Mouse (Mus musculus): ENCODE results near the gene Hoxa7. TPM values are rescaled to one million over a fixed set of nuclear protein-coding genes. Genes with fewer than 3 reads are reported as not detected.

Gene Hoxa7
- total RNA-seq, 1 experiment, result 0.89 TPM

DNA sequence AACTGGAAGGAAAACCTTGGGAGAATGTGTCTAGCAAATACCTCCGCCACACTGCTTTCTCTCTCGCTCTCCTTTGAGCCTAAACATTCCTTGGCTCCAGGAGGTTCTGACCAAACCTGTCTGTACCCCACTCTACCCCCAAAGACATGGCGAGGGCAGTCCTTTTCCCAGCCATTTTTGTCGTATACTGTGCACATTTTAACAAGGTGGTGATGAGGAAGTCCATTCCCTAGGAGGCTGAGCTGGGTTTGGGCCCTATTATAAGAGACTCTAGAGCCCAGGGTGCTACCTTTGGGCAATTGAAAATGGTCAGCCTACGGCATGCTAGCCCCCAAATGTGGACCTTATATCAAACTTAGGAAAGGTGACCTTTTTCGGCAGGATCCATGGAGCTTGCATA lies 14.2 kb upstream of the Hoxa7 start:
- in situ Hi-C loops (cut with MboI; ENCODE audit: low sequenced_read_pairs in 2 of 2, unreplicated experiment in 2 of 2), result no loop called here
- Histone ChIP-seq H3K36me3 (ENCODE audit: control insufficient read depth, insufficient read depth, low read length, poor library complexity, severe bottlenecking) (no peaks in the 10 kb centered on the region), H3K9me3 (ENCODE audit: control insufficient read depth, insufficient read depth, low read depth, low read length) (no peaks in the 10 kb centered on the region), H3K9ac (ENCODE audit: insufficient read depth, low read depth, low read length, poor library complexity, severe bottlenecking) (no peak overlapping the region), H3K4me1 (ENCODE audit: control insufficient read depth in 2 of 2, insufficient read depth in 2 of 2, low read length in 2 of 2, poor library complexity in 1 of 2) (peaks cover 0 to 4% of the 10 kb centered on the region in 2 experiments; a peak in 1 of 4 replicates), H3K27ac (ENCODE audit: insufficient read depth, low read depth, low read length, poor library complexity, severe bottlenecking) (no peak overlapping the region), H3K4me3 (ENCODE audit: insufficient read depth in 1 of 2, low read depth in 1 of 2, low read length in 2 of 2, poor library complexity in 1 of 2, severe bottlenecking in 1 of 2) (no peak overlapping the region)
- DNase-seq (ENCODE audit: low read depth, low spot score), result no peak
- TF ChIP-seq ZNF384 (IDR thresholded peaks at IDR 0.05; ENCODE audit: low read depth, low read length), result no peak
- TF ChIP-seq ZC3H11A (IDR thresholded peaks at IDR 0.05; ENCODE audit: borderline replicate concordance, low read depth, low read length), result no peak
- TF ChIP-seq MAFK (IDR thresholded peaks at IDR 0.05; ENCODE audit: insufficient read depth, low read depth, low read length), result no peak
- no peak for TF ChIP-seq HCFC1 (IDR thresholded peaks at IDR 0.05; ENCODE audit: borderline replicate concordance, insufficient read depth, low read length)
- TF ChIP-seq CHD2 (IDR thresholded peaks at IDR 0.05; ENCODE audit: low read depth, low read length), result no peak

DNA sequence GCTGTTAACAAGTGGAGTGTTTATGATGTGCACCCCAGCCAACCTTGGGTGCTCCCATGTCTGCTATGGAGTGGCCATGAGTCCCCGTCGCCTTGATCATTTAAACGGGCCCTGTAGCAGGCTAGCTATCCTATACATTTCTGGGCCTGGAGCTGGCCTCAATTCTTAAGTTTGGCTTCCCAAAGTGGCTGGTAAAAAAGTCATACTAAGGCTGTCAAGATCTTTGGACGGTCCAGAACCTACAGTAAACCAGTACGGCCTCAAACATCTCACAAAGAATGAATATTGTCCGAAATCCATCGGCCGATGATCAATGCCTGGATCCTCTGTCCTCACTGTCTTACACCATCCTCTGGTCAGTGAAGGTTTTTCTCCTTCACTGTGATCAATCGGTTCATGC lies 13.6 kb upstream of the Hoxa7 start:
- H3K4me3 ChIP-seq (ENCODE audit: insufficient read depth in 1 of 2, low read depth in 1 of 2, low read length in 2 of 2, poor library complexity in 1 of 2, severe bottlenecking in 1 of 2), result no peak overlapping the region
- no peaks in the 10 kb centered on the region for H3K9me3 ChIP-seq (ENCODE audit: control insufficient read depth, insufficient read depth, low read depth, low read length)
- in situ Hi-C loops (cut with MboI; ENCODE audit: low sequenced_read_pairs in 2 of 2, unreplicated experiment in 2 of 2), result no loop called here
- TF ChIP-seq ZC3H11A (IDR thresholded peaks at IDR 0.05; ENCODE audit: borderline replicate concordance, low read depth, low read length), result no peak
- TF ChIP-seq CHD2 (IDR thresholded peaks at IDR 0.05; ENCODE audit: low read depth, low read length), result no peak
- TF ChIP-seq ZNF384 (IDR thresholded peaks at IDR 0.05; ENCODE audit: low read depth, low read length), result no peak
- no peak for TF ChIP-seq MAFK (IDR thresholded peaks at IDR 0.05; ENCODE audit: insufficient read depth, low read depth, low read length)
- TF ChIP-seq HCFC1 (IDR thresholded peaks at IDR 0.05; ENCODE audit: borderline replicate concordance, insufficient read depth, low read length), result no peak
- H3K9ac ChIP-seq (ENCODE audit: insufficient read depth, low read depth, low read length, poor library complexity, severe bottlenecking), result no peak overlapping the region
- no peaks in the 10 kb centered on the region for H3K36me3 ChIP-seq (ENCODE audit: control insufficient read depth, insufficient read depth, low read length, poor library complexity, severe bottlenecking)
- no peak overlapping the region for H3K27ac ChIP-seq (ENCODE audit: insufficient read depth, low read depth, low read length, poor library complexity, severe bottlenecking)
- no peak for DNase-seq (ENCODE audit: low read depth, low spot score)
- peaks cover 0 to 4% of the 10 kb centered on the region in 2 experiments; a peak in 1 of 4 replicates for H3K4me1 ChIP-seq (ENCODE audit: control insufficient read depth in 2 of 2, insufficient read depth in 2 of 2, low read length in 2 of 2, poor library complexity in 1 of 2)

DNA sequence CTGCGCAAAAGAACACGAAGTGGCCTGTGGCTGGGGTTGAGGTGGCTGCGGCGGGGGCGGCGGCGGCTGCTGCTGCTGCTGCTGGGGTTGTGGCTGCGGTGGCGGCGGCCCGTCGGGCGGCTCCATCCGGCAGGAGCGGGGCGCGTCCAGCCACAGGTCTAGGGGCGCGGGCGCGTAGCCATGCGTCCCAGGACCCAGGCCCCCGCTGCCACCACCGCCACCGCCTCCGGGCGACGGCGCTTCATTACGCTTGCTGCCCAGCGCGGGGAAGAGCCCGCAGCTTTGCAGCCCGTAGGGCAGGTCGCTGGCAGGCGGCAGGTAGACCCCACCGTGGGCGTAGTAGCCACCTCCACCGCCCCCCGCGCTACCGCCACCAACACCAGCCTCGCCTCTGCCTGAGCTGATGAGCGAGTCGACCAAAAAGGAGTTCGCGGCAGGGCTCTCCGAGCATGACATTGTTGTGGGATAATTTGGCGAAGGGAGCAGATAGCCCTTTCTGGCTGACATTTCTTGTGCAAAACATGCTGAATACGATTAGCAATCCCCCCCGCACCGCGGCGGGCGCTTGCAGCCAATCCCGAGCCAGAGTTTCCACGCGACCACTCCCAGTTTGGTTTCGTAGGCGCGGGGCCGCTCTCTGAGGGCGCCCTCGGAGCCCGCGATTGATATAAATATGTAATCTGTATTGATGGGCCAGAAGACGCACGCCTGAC lies 12.9 kb upstream of the Hoxa7 start:
- H3K9ac ChIP-seq (ENCODE audit: insufficient read depth, low read depth, low read length, poor library complexity, severe bottlenecking), result no peak overlapping the region
- no peaks in the 10 kb centered on the region for H3K9me3 ChIP-seq (ENCODE audit: control insufficient read depth, insufficient read depth, low read depth, low read length)
- TF ChIP-seq CHD2 (IDR thresholded peaks at IDR 0.05; ENCODE audit: low read depth, low read length) (no peak), ZNF384 (IDR thresholded peaks at IDR 0.05; ENCODE audit: low read depth, low read length) (no peak), ZC3H11A (IDR thresholded peaks at IDR 0.05; ENCODE audit: borderline replicate concordance, low read depth, low read length) (no peak), MAFK (IDR thresholded peaks at IDR 0.05; ENCODE audit: insufficient read depth, low read depth, low read length) (no peak), HCFC1 (IDR thresholded peaks at IDR 0.05; ENCODE audit: borderline replicate concordance, insufficient read depth, low read length) (no peak)
- H3K4me3 ChIP-seq (ENCODE audit: insufficient read depth in 1 of 2, low read depth in 1 of 2, low read length in 2 of 2, poor library complexity in 1 of 2, severe bottlenecking in 1 of 2), result peak overlapping the region; percentile 6 to 28; a peak in 3 of 4 replicates
- H3K4me1 ChIP-seq (ENCODE audit: control insufficient read depth in 2 of 2, insufficient read depth in 2 of 2, low read length in 2 of 2, poor library complexity in 1 of 2), result peaks cover 0 to 3% of the 10 kb centered on the region in 2 experiments; a peak in 1 of 4 replicates
- in situ Hi-C loops (cut with MboI; ENCODE audit: low sequenced_read_pairs in 2 of 2, unreplicated experiment in 2 of 2), result no loop called here
- DNase-seq (ENCODE audit: low read depth, low spot score), result no peak
- H3K27ac ChIP-seq (ENCODE audit: insufficient read depth, low read depth, low read length, poor library complexity, severe bottlenecking), result no peak overlapping the region
- H3K36me3 ChIP-seq (ENCODE audit: control insufficient read depth, insufficient read depth, low read length, poor library complexity, severe bottlenecking), result no peaks in the 10 kb centered on the region

DNA sequence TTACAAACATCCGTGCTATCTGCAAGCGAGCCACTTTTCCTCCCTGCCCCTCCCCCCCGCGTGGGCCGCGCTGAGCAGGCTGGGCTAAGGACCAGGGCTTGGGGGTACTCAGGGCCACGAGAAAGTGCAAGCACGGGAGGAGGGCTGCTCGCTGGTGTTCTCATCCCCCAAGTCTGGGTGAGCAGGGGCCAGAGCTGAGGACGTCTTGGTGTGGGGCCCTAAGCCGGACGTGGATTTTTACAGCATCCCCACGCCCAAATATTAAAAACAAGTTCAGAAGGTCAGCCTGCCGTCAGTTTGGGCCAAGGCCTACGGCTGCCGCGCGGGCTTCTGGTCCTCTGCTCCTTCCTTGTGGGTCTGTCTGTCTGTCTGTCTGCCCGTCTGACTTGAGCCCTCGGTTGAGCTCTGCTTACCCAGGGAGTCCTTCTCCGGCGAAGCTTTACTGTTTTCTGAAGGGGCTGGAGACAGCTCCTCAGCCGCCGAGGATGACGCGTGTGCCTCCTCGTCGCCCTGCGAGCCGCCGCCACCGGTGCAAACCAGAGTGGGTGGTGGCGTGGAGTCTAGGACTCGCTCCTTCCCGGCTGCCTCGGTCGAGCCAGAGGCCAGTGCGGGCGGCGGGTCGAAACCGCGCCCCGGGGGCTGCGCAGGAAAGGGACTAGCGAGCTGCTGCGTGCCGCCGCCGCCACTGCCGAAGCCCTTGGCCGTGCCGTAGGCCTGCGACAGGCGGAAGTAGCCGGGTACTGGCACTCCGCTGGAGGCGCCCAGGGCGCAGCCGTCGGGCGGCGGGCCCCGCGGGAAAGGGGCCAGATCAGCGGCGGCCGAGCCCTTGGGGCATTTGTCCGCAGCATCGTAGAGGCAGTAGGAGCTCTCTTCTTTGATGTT lies 12.1 kb upstream of the Hoxa7 start:
- H3K9ac ChIP-seq (ENCODE audit: insufficient read depth, low read depth, low read length, poor library complexity, severe bottlenecking), result no peak overlapping the region
- no peak for TF ChIP-seq ZC3H11A (IDR thresholded peaks at IDR 0.05; ENCODE audit: borderline replicate concordance, low read depth, low read length)
- TF ChIP-seq MAFK (IDR thresholded peaks at IDR 0.05; ENCODE audit: insufficient read depth, low read depth, low read length), result no peak
- no peak for TF ChIP-seq ZNF384 (IDR thresholded peaks at IDR 0.05; ENCODE audit: low read depth, low read length)
- TF ChIP-seq HCFC1 (IDR thresholded peaks at IDR 0.05; ENCODE audit: borderline replicate concordance, insufficient read depth, low read length), result no peak
- no peak for TF ChIP-seq CHD2 (IDR thresholded peaks at IDR 0.05; ENCODE audit: low read depth, low read length)
- no peak for DNase-seq (ENCODE audit: low read depth, low spot score)
- H3K4me1 ChIP-seq (ENCODE audit: control insufficient read depth in 2 of 2, insufficient read depth in 2 of 2, low read length in 2 of 2, poor library complexity in 1 of 2), result peaks cover 0 to 5% of the 10 kb centered on the region in 2 experiments; a peak in 1 of 4 replicates
- in situ Hi-C loops (cut with MboI; ENCODE audit: low sequenced_read_pairs in 2 of 2, unreplicated experiment in 2 of 2), result no loop called here
- H3K9me3 ChIP-seq (ENCODE audit: control insufficient read depth, insufficient read depth, low read depth, low read length), result no peaks in the 10 kb centered on the region
- peak overlapping the region; percentile 6 to 28; a peak in 2 of 4 replicates for H3K4me3 ChIP-seq (ENCODE audit: insufficient read depth in 1 of 2, low read depth in 1 of 2, low read length in 2 of 2, poor library complexity in 1 of 2, severe bottlenecking in 1 of 2)
- no peak overlapping the region for H3K27ac ChIP-seq (ENCODE audit: insufficient read depth, low read depth, low read length, poor library complexity, severe bottlenecking)
- H3K36me3 ChIP-seq (ENCODE audit: control insufficient read depth, insufficient read depth, low read length, poor library complexity, severe bottlenecking), result no peaks in the 10 kb centered on the region

All from ES-E14 (cell line).